In genomic region chr3:127446173-127446572, GRCm38 (mm10) we compare ENCODE assay signal across 9 mouse cellular contexts. TPM values are rescaled to one million over a fixed set of nuclear protein-coding genes. Genes with fewer than 3 reads are reported as not detected.
A peak's percentile ranks its signal among the peaks of the same experiment; 100 is the strongest.
DNase-seq lines count a peak whose midpoint lies in the region; ATAC-seq and TF ChIP-seq lines count a peak whose summit lies in the region.
"Had no signal": no experiment of that assay in that cellular context is flagged by ENCODE, and none has a peak within 500 bp of the region (broad histone marks: within the 10 kb centered on the region; RNA-seq: fewer than 3 reads in every experiment).

No protein-coding gene starts in this region.

- ATAC-seq in heart, embryonic 12.5 days (ENCODE audit: insufficient number of reproducible peaks, low FRiP score), result peak; percentile 51; the same call in 1 of the 2 replicates
- no peak for ATAC-seq in lung, postnatal 0 days
- no peak for ATAC-seq in erythroblast, adult 5-6 weeks (replicated peaks; ENCODE audit: low FRiP score, poor library complexity, severe bottlenecking)

- no peaks in the 10 kb centered on the region for H3K4me1 ChIP-seq in embryonic facial prominence, embryonic 10.5 days
- H3K4me1 ChIP-seq in heart, embryonic 12.5 days (replicated peaks), result no peaks in the 10 kb centered on the region
- no peaks in the 10 kb centered on the region for H3K4me1 ChIP-seq in lung, postnatal 0 days (ENCODE audit: insufficient read depth, low read depth, low read length)
- H3K4me1 ChIP-seq: heart, embryonic 15.5 days had no signal

- peak; percentile 68 for TF ChIP-seq CTCF in lung, postnatal 0 days (IDR thresholded peaks at IDR 0.05)

- H3K27ac ChIP-seq in embryonic facial prominence, embryonic 10.5 days (replicated peaks), result no peak overlapping the region
- no peak overlapping the region for H3K27ac ChIP-seq in heart, embryonic 12.5 days (ENCODE audit: poor library complexity, severe bottlenecking)
- no peak overlapping the region for H3K27ac ChIP-seq in lung, postnatal 0 days (ENCODE audit: low read length)
- H3K27ac ChIP-seq: heart, embryonic 15.5 days had no signal

- no peak overlapping the region for H3K9ac ChIP-seq in heart, embryonic 12.5 days
- no peak overlapping the region for H3K9ac ChIP-seq in lung, postnatal 0 days (replicated peaks; ENCODE audit: low read depth)
- H3K9ac ChIP-seq: heart, embryonic 15.5 days had no signal

- H3K4me2 ChIP-seq in heart, embryonic 12.5 days, result no peak overlapping the region
- no peak overlapping the region for H3K4me2 ChIP-seq in lung, postnatal 0 days (replicated peaks; ENCODE audit: low read depth, low read length)
- H3K4me2 ChIP-seq: heart, embryonic 15.5 days had no signal

- DNase-seq in ES-CJ7 (ENCODE audit: low read depth, low spot score), result peak; percentile 91
- peak; percentile 84 for DNase-seq in adrenal gland, postnatal 14 days
- DNase-seq in embryonic facial prominence, embryonic 10.5 days (ENCODE audit: low spot score), result peak; percentile 71
- DNase-seq in layer of hippocampus, adult 9-11 months, result peak; percentile 58
- DNase-seq in lung, postnatal 0 days (ENCODE audit: low spot score), result peak; percentile 56
- DNase-seq in retina, adult 2 months (ENCODE audit: low read depth, low spot score), result peak; percentile 38

- TF ChIP-seq EP300 in lung, postnatal 0 days (IDR thresholded peaks at IDR 0.05), result no peak

- H3K36me3 ChIP-seq in embryonic facial prominence, embryonic 10.5 days (replicated peaks), result no peaks in the 10 kb centered on the region
- no peaks in the 10 kb centered on the region for H3K36me3 ChIP-seq in heart, embryonic 12.5 days
- H3K36me3 ChIP-seq in lung, postnatal 0 days (ENCODE audit: insufficient read depth, low read length), result no peaks in the 10 kb centered on the region
- H3K36me3 ChIP-seq: heart, embryonic 15.5 days had no signal

- no peaks in the 10 kb centered on the region for H3K27me3 ChIP-seq in embryonic facial prominence, embryonic 10.5 days (replicated peaks; ENCODE audit: low read depth, poor library complexity, severe bottlenecking)
- 0 out of 2 replicates have a peak, but pooled peaks cover 4% of the 10 kb centered on the region for H3K27me3 ChIP-seq in heart, embryonic 12.5 days (replicated peaks)
- H3K27me3 ChIP-seq in lung, postnatal 0 days (replicated peaks; ENCODE audit: insufficient read depth, low read length), result no peaks in the 10 kb centered on the region
- H3K27me3 ChIP-seq: heart, embryonic 15.5 days had no signal

- WGBS in embryonic facial prominence, embryonic 10.5 days, result 59% methylated on average over 5 of the region's 5 CpGs
- 53% methylated on average over 5 of the region's 5 CpGs for WGBS in heart, embryonic 12.5 days
- 32% methylated on average over 5 of the region's 5 CpGs for WGBS in lung, postnatal 0 days

- H3K9me3 ChIP-seq in embryonic facial prominence, embryonic 10.5 days, result no peaks in the 10 kb centered on the region
- H3K9me3 ChIP-seq in heart, embryonic 12.5 days (replicated peaks), result no peaks in the 10 kb centered on the region
- no peaks in the 10 kb centered on the region for H3K9me3 ChIP-seq in lung, postnatal 0 days (ENCODE audit: low read length)
- H3K9me3 ChIP-seq: heart, embryonic 15.5 days had no signal

- H3K4me3 ChIP-seq in embryonic facial prominence, embryonic 10.5 days, result no peak overlapping the region
- H3K4me3 ChIP-seq in heart, embryonic 12.5 days, result no peak overlapping the region
- no peak overlapping the region for H3K4me3 ChIP-seq in lung, postnatal 0 days (ENCODE audit: low read depth, low read length)
- H3K4me3 ChIP-seq: heart, embryonic 15.5 days had no signal

RNA-seq across cellular contexts. Expression of gene Ank2, which starts 53.0 kb away (rescaled TPM):
- total RNA-seq in adrenal gland, postnatal 14 days (2021), result 65.5 and 71.9 TPM in 2 replicates
- 32.2 and 35.7 TPM in 2 replicates for polyA plus RNA-seq in embryonic facial prominence, embryonic 10.5 days (2016; fragmentation: Nextera tagmentation; extraction: Ambion mirVana)
- polyA plus RNA-seq in heart, embryonic 12.5 days (2016; fragmentation: Nextera tagmentation; extraction: Ambion mirVana), result 42.5 and 45.7 TPM in 2 replicates
- polyA plus RNA-seq in lung, postnatal 0 days (2015; fragmentation: Nextera tagmentation; extraction: Ambion mirVana), result 3.9 and 4.4 TPM in 2 replicates
- total RNA-seq in erythroblast, adult 5-6 weeks (2015; ENCODE audit: low replicate concordance), result 0.63 TPM in 1 of 2 replicates, not detected in the other
- 0.34 and 2.6 TPM in 2 replicates for total RNA-seq in erythroblast, adult 5-6 weeks (2017; ENCODE audit: low replicate concordance)

Comparison
In these comparisons a context has a peak if more than half of its experiments do, and no peak if none do; other contexts are left out.
1. DNase-seq: peak in every context shown above with its lines; median percentile 91 in ES-CJ7; 84 in adrenal gland, postnatal 14 days; 71 in embryonic facial prominence, embryonic 10.5 days; 58 in layer of hippocampus, adult 9-11 months; 56 in lung, postnatal 0 days; 38 in retina, adult 2 months.